14 mouse cellular contexts compared by ENCODE assay signal in the genomic region with DNA sequence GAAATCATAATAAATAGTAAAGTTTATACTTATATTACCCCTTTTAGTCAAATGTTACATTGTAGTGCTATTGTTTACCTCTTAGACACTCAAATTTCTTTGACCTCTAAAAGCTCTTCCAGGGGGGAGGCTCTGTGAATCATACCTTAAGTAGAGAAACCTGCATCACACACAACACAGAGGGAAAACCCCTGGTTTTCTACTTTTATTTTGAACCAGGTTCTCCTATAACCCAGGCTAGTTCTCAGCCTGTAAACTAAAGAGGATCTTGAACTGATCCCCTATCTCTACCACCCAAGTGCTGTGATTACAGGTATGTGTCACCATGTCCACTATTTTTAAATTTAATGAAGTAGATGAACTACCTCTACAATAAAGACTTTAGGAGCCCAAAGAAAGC. TPM values are rescaled to one million over a fixed set of nuclear protein-coding genes. Genes with fewer than 3 reads are reported as not detected.
DNase-seq lines count a peak whose midpoint lies in the region; ATAC-seq and TF ChIP-seq lines count a peak whose summit lies in the region.
"Had no signal": no experiment of that assay in that cellular context is flagged by ENCODE, and none has a peak within 500 bp of the region (broad histone marks: within the 10 kb centered on the region; RNA-seq: fewer than 3 reads in every experiment).

No protein-coding gene starts in this region.

- dilution Hi-C loops in CH12.LX (cut with MboI; ENCODE audit: extremely low pct_ligation_motif_present, extremely low pct_unique_long_range_greater_than_20kb, low sequenced_read_pairs) = no loop called here

- H3K36me3 ChIP-seq in CH12.LX (replicated peaks in 1 of 2; ENCODE audit: control insufficient read depth in 1 of 2, insufficient read depth in 1 of 2, low read length in 1 of 2) (peaks cover 0 to 5% of the 10 kb centered on the region in 2 experiments), myocyte (ENCODE audit: control insufficient read depth, insufficient read depth) (no peaks in the 10 kb centered on the region)
- no peaks in the 10 kb centered on the region for H3K36me3 ChIP-seq in forebrain, embryonic 11.5 days (ENCODE audit: control insufficient read depth, insufficient read depth, low read length)
- H3K36me3 ChIP-seq: embryonic facial prominence, embryonic 15.5 days; forebrain, embryonic 10.5 days; heart, embryonic 13.5 days; hindbrain, embryonic 12.5 days had no signal

- TF ChIP-seq POLR2A in CH12.LX (IDR thresholded peaks at IDR 0.05; ENCODE audit: low read depth, low read length) = no peak
- no peak for TF ChIP-seq POLR2A in myocyte (IDR thresholded peaks at IDR 0.05; ENCODE audit: insufficient read length, low read depth)

- in situ Hi-C loops in CH12.LX (cut with MboI; ENCODE audit: low pct_ligation_motif_present, low pct_unique_long_range_greater_than_20kb, low sequenced_read_pairs) = no loop called here

- peak; percentile 69 for TF ChIP-seq EP300 in CH12.LX (IDR thresholded peaks at IDR 0.05; ENCODE audit: low read length)

- peaks cover 0 to 31% of the 10 kb centered on the region in 2 experiments; a peak in 3 of 4 replicates for H3K4me1 ChIP-seq in CH12.LX (ENCODE audit: control insufficient read depth in 1 of 2, insufficient read depth in 2 of 2)
- H3K4me1 ChIP-seq in forebrain, embryonic 11.5 days (replicated peaks; ENCODE audit: control insufficient read depth, insufficient read depth, low read length) = no peaks in the 10 kb centered on the region
- H3K4me1 ChIP-seq: embryonic facial prominence, embryonic 15.5 days had no signal

- H3K27ac ChIP-seq in gastrocnemius, adult 2 months = peak overlapping the region; percentile 12; the same call in 1 of the 2 replicates
- H3K27ac ChIP-seq in CH12.LX (ENCODE audit: insufficient read depth, low read depth) = no peak overlapping the region
- no peak overlapping the region for H3K27ac ChIP-seq in forebrain, embryonic 11.5 days (ENCODE audit: low read depth, low read length)
- H3K27ac ChIP-seq: embryonic facial prominence, embryonic 15.5 days; forebrain, embryonic 10.5 days; heart, embryonic 13.5 days; hindbrain, embryonic 12.5 days had no signal

- H3K27me3 ChIP-seq in CH12.LX (replicated peaks) (no peaks in the 10 kb centered on the region), myocyte (ENCODE audit: control insufficient read depth, insufficient read depth, insufficient read length) (peaks cover 11% of the 10 kb centered on the region)
- H3K27me3 ChIP-seq in forebrain, embryonic 11.5 days (ENCODE audit: control insufficient read depth, insufficient read depth, low read length) = no peaks in the 10 kb centered on the region
- H3K27me3 ChIP-seq: embryonic facial prominence, embryonic 15.5 days; heart, embryonic 13.5 days; hindbrain, embryonic 12.5 days had no signal

- no peak for DNase-seq in gastrocnemius, adult 2 months
- no peak for DNase-seq in gastrocnemius, postnatal 36 days
- DNase-seq in CH12.LX (ENCODE audit: extremely low read depth) = peak; percentile 65
- DNase-seq in right cerebral cortex, adult 2 months (ENCODE audit: low spot score in 2 of 2) = no peak
- no peak for DNase-seq in ovary, postnatal 14 days (ENCODE audit: low spot score)
- no peak for DNase-seq in forebrain, embryonic 11.5 days (ENCODE audit: low spot score)
- DNase-seq: adrenal gland, adult 8-10 months had no signal

- ATAC-seq in forebrain, embryonic 11.5 days (replicated peaks; ENCODE audit: low FRiP score) = no peak
- ATAC-seq: forebrain, embryonic 16.5 days; hindbrain, embryonic 16.5 days had no signal

- peak overlapping the region; percentile 19; the same call in 1 of the 2 replicates for H3K9ac ChIP-seq in CH12.LX (ENCODE audit: insufficient read depth, low read depth)
- H3K9ac ChIP-seq in forebrain, embryonic 11.5 days (ENCODE audit: low read length) = no peak overlapping the region
- H3K9ac ChIP-seq: embryonic facial prominence, embryonic 15.5 days; heart, embryonic 13.5 days; hindbrain, embryonic 12.5 days had no signal

- H3K4me3 ChIP-seq in gastrocnemius, adult 2 months = no peak overlapping the region
- no peak overlapping the region for H3K4me3 ChIP-seq in CH12.LX (replicated peaks in 1 of 3; ENCODE audit: low read depth in 2 of 3, low read length in 2 of 3, poor library complexity in 1 of 3)
- H3K4me3 ChIP-seq in myocyte = peak overlapping the region; percentile 34
- no peak overlapping the region for H3K4me3 ChIP-seq in forebrain, embryonic 11.5 days (ENCODE audit: low read depth, low read length)
- H3K4me3 ChIP-seq: embryonic facial prominence, embryonic 15.5 days; hindbrain, embryonic 12.5 days had no signal

- H3K4me2 ChIP-seq in CH12.LX (ENCODE audit: insufficient read depth, low read depth, poor library complexity, severe bottlenecking) = peak overlapping the region; percentile 47
- H3K4me2 ChIP-seq in myocyte (ENCODE audit: low read depth) = peak overlapping the region; percentile 93
- no peak overlapping the region for H3K4me2 ChIP-seq in forebrain, embryonic 11.5 days (ENCODE audit: low read depth, low read length, severe bottlenecking)

- H3K79me2 ChIP-seq in CH12.LX (replicated peaks; ENCODE audit: control insufficient read depth, extremely low read depth, insufficient read depth, poor library complexity, severe bottlenecking) (peaks cover 15% of the 10 kb centered on the region), myocyte (ENCODE audit: control insufficient read depth, insufficient read depth) (peaks cover 24% of the 10 kb centered on the region)

- intact Hi-C loops in gastrocnemius, adult 2 months (cut with DNase I) = loop anchor here (2.0 to 10.0 kb wide), 4 partner anchors 91 to 496 kb away; a partner anchor contains a TSS
- intact Hi-C loops in gastrocnemius, postnatal 36 days (cut with DNase I) = loop anchor here (5.0 kb wide), 2 partner anchors 291 to 631 kb away; a partner anchor contains a TSS

- TF ChIP-seq CTCF in gastrocnemius, adult 2 months (IDR thresholded peaks at IDR 0.05) = no peak
- TF ChIP-seq CTCF in CH12.LX (conservative IDR thresholded peaks at IDR 0.05 in 1 of 2, IDR thresholded peaks at IDR 0.05 in 1 of 2; ENCODE audit: low read depth in 2 of 2, low read length in 2 of 2) = no peak

- no peak overlapping the region for H3ac ChIP-seq in myocyte (ENCODE audit: control insufficient read depth, insufficient read length)

- TF ChIP-seq RAD21 in CH12.LX (IDR thresholded peaks at IDR 0.05; ENCODE audit: low read depth, low read length) = no peak

- H3K9me3 ChIP-seq in CH12.LX (replicated peaks; ENCODE audit: low read length) = no peaks in the 10 kb centered on the region
- H3K9me3 ChIP-seq in forebrain, embryonic 11.5 days (ENCODE audit: control insufficient read depth, low read length) = no peaks in the 10 kb centered on the region
- H3K9me3 ChIP-seq: embryonic facial prominence, embryonic 15.5 days; forebrain, embryonic 10.5 days; heart, embryonic 13.5 days; hindbrain, embryonic 12.5 days had no signal

TF ChIP-seq in CH12.LX, 34 proteins besides CTCF, POLR2A, EP300 and RAD21:
- TF ChIP-seq ZMIZ1 (IDR thresholded peaks at IDR 0.05; ENCODE audit: low read depth, low read length) = no peak
- TF ChIP-seq ZKSCAN1 (IDR thresholded peaks at IDR 0.05; ENCODE audit: borderline replicate concordance, low read depth, low read length) = no peak
- no peak for TF ChIP-seq UBTF (IDR thresholded peaks at IDR 0.05; ENCODE audit: low read depth, low read length)
- TF ChIP-seq IRF4 (IDR thresholded peaks at IDR 0.05; ENCODE audit: low read depth, low read length) = peak; percentile 30; the same call in 1 of the 2 replicates
- 0 out of 2 replicates have a peak, but pooled peaks have one; percentile 43 for TF ChIP-seq MAZ (IDR thresholded peaks at IDR 0.05; ENCODE audit: low read depth, low read length)
- TF ChIP-seq ETS1 (conservative IDR thresholded peaks at IDR 0.05; ENCODE audit: low read depth, low read length) = peak; percentile 43
- TF ChIP-seq MEF2A (IDR thresholded peaks at IDR 0.05; ENCODE audit: borderline replicate concordance, low read depth, low read length) = peak; percentile 68; the same call in 1 of the 2 replicates
- no peak for TF ChIP-seq MAX (IDR thresholded peaks at IDR 0.05; ENCODE audit: low read length)
- TF ChIP-seq PAX5 (IDR thresholded peaks at IDR 0.05; ENCODE audit: low read length) = no peak
- peak; percentile 43 for TF ChIP-seq JUN (IDR thresholded peaks at IDR 0.05; ENCODE audit: insufficient read depth, low read depth, low read length)

TF ChIP-seq in myocyte, 11 proteins besides CTCF, POLR2A, EP300 and RAD21:
- TF ChIP-seq CEBPB (IDR thresholded peaks at IDR 0.05; ENCODE audit: insufficient read depth, poor library complexity, severe bottlenecking) (no peak), REST (IDR thresholded peaks at IDR 0.05; ENCODE audit: insufficient read depth, insufficient read length) (no peak), SRF (IDR thresholded peaks at IDR 0.05; ENCODE audit: control insufficient read depth, insufficient read length, low read depth) (no peak), TCF3 (IDR thresholded peaks at IDR 0.05; ENCODE audit: insufficient read length, low read depth) (no peak), MYOD1 (IDR thresholded peaks at IDR 0.05; ENCODE audit: control insufficient read depth in 1 of 3, insufficient read length in 2 of 3, low read depth in 2 of 3) (no peak), POLR2AphosphoS2 (IDR thresholded peaks at IDR 0.05; ENCODE audit: insufficient read length, low read depth) (no peak), E2F4 (IDR thresholded peaks at IDR 0.05; ENCODE audit: insufficient read depth) (no peak), USF1 (IDR thresholded peaks at IDR 0.05; ENCODE audit: low read depth) (no peak), TCF12 (IDR thresholded peaks at IDR 0.05; ENCODE audit: insufficient read depth, poor library complexity, severe bottlenecking) (no peak), MAX (IDR thresholded peaks at IDR 0.05; ENCODE audit: low read depth) (no peak), MYOG (IDR thresholded peaks at IDR 0.05; ENCODE audit: control insufficient read depth in 1 of 3, insufficient read depth in 1 of 3, insufficient read length in 2 of 3, low read depth in 2 of 3) (no peak)

RNA-seq across cellular contexts. Expression of a gene that starts 2.0 kb away (rescaled TPM):
- 10 to 100 TPM; 21.5 to 22.0 TPM for total RNA-seq in gastrocnemius, adult 2 months (2021)
- 10 to 100 TPM; 14.3 to 15.1 TPM for total RNA-seq in gastrocnemius, postnatal 36 days (2021)
- total RNA-seq in CH12.LX (2012; rRNA removed) = 53.0 and 53.9 TPM in 2 replicates
- total RNA-seq in CH12.LX (2014; rRNA removed) = 76.1 and 80.0 TPM in 2 replicates
- polyA plus RNA-seq in CH12.LX (2012; ENCODE audit: insufficient read length, low read depth) = 53.7 and 57.9 TPM in 2 replicates
- 7.6 TPM for polyA plus RNA-seq in myocyte (2012; fragmentation: generic; extraction: Trizol)
- polyA plus RNA-seq in forebrain, embryonic 11.5 days (2014; fragmentation: Nextera tagmentation; extraction: Ambion mirVana) = 28.3 and 33.2 TPM in 2 replicates
